Mouse (Mus musculus) right cerebral cortex, adult 18-20 months (tissue): Measurements from ENCODE around the gene Olfr525.

Experiments
- DNase-seq: peaks from one replicate; pipeline ENCODE4 v3.0.0; 2022; ENCODE audit warnings: mixed read lengths

The Olfr525 gene

DNA sequence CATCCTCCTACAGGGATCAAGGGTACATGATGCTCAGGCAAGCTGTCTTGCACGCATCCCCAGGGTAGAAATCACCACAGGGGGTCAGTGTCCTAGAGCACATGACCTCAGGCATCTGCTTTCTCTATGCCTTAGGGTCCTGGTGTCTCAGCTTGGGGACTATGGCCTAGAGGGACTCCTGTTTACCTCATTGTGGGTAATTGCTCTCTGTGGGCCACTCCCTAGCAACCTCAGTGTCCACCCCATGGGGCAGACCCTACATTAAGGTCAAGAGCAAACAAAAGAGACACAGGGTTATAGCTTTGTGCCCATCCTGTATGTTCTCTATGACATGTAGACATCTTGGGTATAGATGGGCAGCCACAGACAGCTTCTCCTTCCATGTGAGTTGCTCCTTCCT lies at the start of gene Olfr525:
Olfr525 (plus strand) TSS at position 301 of the 400 bp plus-strand sequence.
- DNase-seq, result no peak

DNA sequence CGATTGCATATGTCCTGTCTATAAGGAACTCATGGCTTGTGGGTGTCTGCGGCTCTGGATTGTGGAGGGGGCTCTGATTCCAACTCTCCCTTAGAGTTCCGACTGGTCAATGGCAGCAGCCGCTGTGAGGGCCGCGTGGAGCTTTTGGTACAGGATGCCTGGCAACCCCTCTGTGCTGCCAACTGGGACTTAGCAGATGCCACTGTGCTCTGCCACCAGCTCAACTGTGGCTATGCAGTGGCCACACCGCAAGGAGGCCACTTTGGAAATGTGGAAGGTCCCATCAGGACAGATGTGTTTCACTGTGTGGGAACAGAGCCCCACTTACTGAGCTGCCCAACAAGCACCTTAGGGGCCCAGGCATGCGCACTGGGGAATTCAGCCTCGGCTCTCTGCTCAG lies 24.9 kb upstream of the Olfr525 start:
- no peak for DNase-seq

GRCm38 (mm10) chr7:140296876-140297275 lies 23.8 kb upstream of the Olfr525 start:
- DNase-seq, result no peak

DNA sequence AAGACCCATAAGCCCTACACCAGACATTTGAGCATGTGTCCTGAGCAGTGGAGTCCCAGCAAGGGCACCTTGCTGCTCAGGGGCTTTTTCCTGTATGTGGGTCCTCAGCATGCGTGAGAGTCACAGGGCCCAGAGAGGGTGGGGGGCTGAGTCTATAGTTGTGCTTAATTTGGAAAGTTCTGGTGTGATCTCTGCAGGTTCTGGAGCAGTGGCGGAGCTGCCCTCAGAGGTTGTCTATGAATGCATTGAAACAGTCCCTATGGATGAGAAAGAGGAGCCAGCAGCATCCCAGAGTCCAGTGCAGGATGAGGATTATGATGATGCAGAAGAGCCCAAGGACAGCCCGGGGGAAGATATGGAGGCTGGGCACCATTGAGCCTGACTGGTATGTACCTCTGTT lies 21.2 kb upstream of the Olfr525 start:
- DNase-seq, result no peak

- DNase-seq, result no peak
Observed at GRCm38 (mm10) chr7:140319861-140320385, 735 bp upstream of the Olfr525 start.

GRCm38 (mm10) chr7:140321135-140321534 lies 477 bp downstream of the Olfr525 start:
- DNase-seq, result no peak

- no peak for DNase-seq
Observed at GRCm38 (mm10) chr7:140329766-140330304, 9.2 kb downstream of the Olfr525 start.

DNA sequence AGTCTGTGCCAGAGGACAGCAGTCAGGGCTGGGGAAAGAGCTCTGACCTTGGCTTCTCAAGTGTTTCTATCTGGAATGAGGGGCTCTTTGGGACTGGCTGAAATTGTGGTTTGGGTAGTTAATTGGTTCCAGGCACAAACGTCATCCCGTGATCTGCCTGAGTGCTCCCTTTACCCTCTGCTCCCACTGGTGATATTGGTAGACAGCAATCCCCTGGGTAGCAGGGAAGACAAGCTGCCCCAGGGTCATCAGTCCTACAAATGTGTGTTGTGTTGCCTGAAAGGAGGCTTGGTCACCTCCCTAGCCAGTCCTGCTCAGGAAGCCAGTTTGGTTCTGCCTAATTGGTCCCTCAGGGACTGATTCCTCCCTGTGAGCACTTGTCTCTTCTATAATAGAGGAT lies 13.1 kb downstream of the Olfr525 start, which contains the start of gene Olfr527:
Olfr527 (plus strand) TSS at position 301 of the 400 bp plus-strand sequence.
- no peak for DNase-seq

DNA sequence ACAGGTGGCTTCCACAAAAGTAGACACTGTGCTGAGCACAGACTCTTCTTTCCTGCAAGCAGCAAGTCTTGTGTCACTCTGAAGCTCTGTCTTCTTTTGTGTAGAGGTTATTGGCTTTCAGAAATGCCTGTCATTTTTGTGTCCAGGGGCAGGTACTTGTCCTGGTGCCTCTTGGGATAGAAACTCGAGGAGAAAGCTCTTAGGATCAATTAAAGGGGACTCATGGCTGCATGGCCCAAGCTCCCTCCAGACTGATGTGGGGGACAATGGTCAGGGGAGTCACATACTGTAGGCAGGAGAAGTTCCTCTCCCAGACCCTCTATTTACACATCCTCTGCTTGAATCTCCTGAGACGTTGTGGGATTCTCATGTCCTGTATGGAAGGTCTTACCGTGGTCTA lies 40.9 kb downstream of the Olfr525 start, which contains the start of gene Olfr60:
Olfr60 (minus strand) TSS at position 101 of the 400 bp plus-strand sequence.
- DNase-seq, result no peak

GRCm38 (mm10) chr7:140374300-140374699 lies 53.6 kb downstream of the Olfr525 start:
- no peak for DNase-seq

- no peak for DNase-seq
Observed at GRCm38 (mm10) chr7:140376231-140376630, 55.6 kb downstream of the Olfr525 start, which contains the start of gene Olfr530. Gene Olfr530, minus strand, starts transcription at chr7:140376331.

DNA sequence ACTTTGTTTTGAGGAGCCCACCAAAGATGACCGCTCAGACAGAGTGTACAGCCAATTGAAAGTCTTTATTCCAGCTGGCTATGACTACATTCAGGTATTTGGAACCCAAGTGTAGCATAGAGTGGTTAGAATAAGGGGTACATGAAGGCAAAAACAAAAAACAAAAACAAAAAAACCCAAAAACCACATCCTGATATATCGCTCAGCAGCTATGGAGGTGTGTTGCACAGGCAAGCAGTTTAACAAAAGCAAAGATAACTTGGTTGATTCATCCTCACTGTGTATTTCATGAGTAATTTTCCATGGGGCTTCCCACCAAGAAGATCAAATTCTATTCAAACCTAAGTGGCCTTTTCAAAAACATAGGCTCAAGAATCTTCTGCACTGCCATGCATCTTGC lies 56.3 kb downstream of the Olfr525 start:
- no peak for DNase-seq
